Mouse (Mus musculus): ENCODE results near the gene Sprr2a2. TPM values are rescaled to one million over a fixed set of nuclear protein-coding genes. Genes with fewer than 3 reads are reported as not detected.
"Not testable (repeated sequence)": the region's sequence is repeated elsewhere in the genome, so short reads cannot be mapped to it uniquely, and the experiment has no call there.

The Sprr2a2 gene
- polyA plus RNA-seq, 1 experiment from 2014 or later: 0.09 TPM

DNA sequence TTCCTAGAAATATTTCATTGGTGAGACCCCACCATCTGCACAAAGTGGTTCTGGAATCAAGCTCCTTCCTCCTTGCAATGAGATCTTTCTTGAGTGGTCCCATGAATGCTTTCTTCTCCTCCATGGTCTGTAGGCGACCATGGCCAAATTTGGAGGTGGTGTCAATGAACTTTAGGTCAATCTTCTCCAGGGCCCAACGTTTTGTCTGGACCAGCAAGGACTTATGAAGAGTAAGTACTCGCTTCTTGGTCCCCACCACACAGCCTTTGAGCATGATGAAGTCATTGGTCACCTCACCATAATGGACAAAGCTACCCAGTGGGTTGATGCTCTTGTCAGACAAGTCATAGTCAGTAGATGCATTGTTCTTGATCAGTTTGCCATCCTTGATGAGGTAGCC is 11.7 kb downstream of the Sprr2a2 start:
- not testable (repeated sequence) for ATAC-seq

DNA sequence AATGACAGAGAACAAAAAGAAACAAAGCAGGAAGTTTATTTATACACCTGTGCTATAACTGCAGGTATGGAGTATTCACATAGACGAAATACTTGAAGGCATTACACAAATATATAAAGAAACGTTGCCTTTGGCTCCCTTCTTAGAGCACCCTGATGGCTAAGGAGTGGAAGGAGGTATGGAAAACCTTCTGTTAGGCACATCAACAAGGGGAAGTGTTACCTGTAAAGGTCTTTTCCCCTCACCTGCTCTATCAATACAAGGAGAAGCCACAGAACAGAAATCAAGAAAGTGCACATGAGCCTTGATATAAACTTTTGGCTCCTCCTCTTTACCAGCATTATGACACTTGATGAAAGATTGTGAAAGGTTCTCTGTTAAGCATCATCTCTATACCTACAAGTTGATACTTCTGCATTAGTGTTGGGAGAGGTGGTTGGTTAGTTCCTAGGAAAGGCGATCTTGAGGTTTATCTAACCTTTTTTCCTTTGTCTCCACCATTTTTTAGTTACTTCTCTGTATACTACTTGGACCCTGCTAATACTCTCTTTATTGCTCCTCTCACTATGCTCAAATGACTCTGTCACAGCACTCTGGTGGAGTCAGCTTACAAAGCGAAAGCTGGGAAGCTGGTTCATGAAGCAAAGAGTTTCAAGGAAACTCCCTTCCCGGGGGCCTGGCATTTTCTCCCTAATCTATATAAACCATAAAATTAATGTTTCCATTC is 20.9 kb downstream of the Sprr2a2 start:
- H3K9ac ChIP-seq (ENCODE audit: low read depth, low read length); H3K4me2 ChIP-seq (ENCODE audit: low read length); H3K27ac ChIP-seq (ENCODE audit: low read length); ATAC-seq; H3K27me3 ChIP-seq (ENCODE audit: control insufficient read depth, insufficient read depth, low read depth, low read length); H3K9me3 ChIP-seq (replicated peaks; ENCODE audit: control insufficient read depth, low read length, poor library complexity, severe bottlenecking); H3K4me1 ChIP-seq (ENCODE audit: control insufficient read depth, insufficient read depth, low read length); H3K36me3 ChIP-seq (ENCODE audit: control insufficient read depth, insufficient read depth, low read length); H3K4me3 ChIP-seq (ENCODE audit: low read depth, low read length): not testable (repeated sequence)
- WGBS: no CpG with 5 or more reads among the region's 5 CpGs

More for the DNA sequence above, 11.7 kb downstream of the Sprr2a2 start:
- H3K4me1 ChIP-seq (ENCODE audit: control insufficient read depth, insufficient read depth, low read length); H3K4me2 ChIP-seq (ENCODE audit: low read length); H3K9me3 ChIP-seq (replicated peaks; ENCODE audit: control insufficient read depth, low read length, poor library complexity, severe bottlenecking); H3K27ac ChIP-seq (ENCODE audit: low read length); H3K4me3 ChIP-seq (ENCODE audit: low read depth, low read length); H3K9ac ChIP-seq (ENCODE audit: low read depth, low read length); H3K27me3 ChIP-seq (ENCODE audit: control insufficient read depth, insufficient read depth, low read depth, low read length); H3K36me3 ChIP-seq (ENCODE audit: control insufficient read depth, insufficient read depth, low read length): not testable (repeated sequence)
- whole genome bisulfite sequencing: 76% methylated on average over 3 of the region's 3 CpGs

DNA sequence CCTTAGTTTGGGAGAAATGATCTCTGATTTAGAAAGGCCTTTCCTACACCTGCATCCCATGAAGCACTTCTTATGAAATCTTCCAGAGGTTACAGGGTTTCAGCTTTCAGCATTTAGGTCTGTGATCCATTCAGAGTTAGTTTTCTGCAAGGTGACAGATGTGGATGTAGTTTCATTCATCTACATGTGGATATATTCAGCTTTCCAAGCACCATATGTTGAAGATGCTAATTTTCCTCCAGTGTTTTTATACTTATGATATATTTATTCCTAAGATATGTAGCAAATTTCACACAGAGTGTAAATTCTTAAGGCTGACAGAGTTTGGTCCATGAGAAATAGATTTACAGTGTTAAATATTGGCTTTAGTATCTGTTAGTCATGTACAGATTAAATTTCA is 23.0 kb downstream of the Sprr2a2 start:
- not testable (repeated sequence) for H3K36me3 ChIP-seq (ENCODE audit: control insufficient read depth, insufficient read depth, low read length); H3K4me2 ChIP-seq (ENCODE audit: low read length)

DNA sequence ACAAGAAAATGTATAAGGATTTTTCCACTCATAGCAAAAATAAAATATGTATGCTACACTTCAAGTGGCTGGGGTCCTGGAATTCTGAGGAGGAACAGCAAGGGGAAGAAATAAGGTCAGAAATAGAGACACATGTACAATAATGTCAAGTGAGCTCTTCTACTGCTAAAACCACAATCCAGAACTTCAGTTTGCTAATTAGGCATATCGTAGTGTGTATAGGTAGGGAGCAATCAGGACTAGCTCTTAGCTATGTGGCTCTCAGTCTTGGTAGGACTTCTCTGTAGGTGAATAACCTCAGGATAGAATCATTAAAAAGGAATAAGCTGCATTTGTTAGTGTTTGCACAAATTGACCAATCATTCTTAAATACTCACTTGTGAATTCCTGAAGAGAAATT is 23.5 kb downstream of the Sprr2a2 start:
- H3K4me2 ChIP-seq (ENCODE audit: low read length); H3K4me3 ChIP-seq (ENCODE audit: low read depth, low read length); H3K27me3 ChIP-seq (ENCODE audit: control insufficient read depth, insufficient read depth, low read depth, low read length); H3K36me3 ChIP-seq (ENCODE audit: control insufficient read depth, insufficient read depth, low read length); H3K9me3 ChIP-seq (replicated peaks; ENCODE audit: control insufficient read depth, low read length, poor library complexity, severe bottlenecking); H3K9ac ChIP-seq (ENCODE audit: low read depth, low read length); H3K4me1 ChIP-seq (ENCODE audit: control insufficient read depth, insufficient read depth, low read length); H3K27ac ChIP-seq (ENCODE audit: low read length): not testable (repeated sequence)
- WGBS: no CpG with 5 or more reads among the region's 1 CpGs
- 0 out of 2 replicates have a peak, but pooled peaks have one; percentile 46 for ATAC-seq

More for the DNA sequence above, 23.0 kb downstream of the Sprr2a2 start:
- not testable (repeated sequence) for H3K4me3 ChIP-seq (ENCODE audit: low read depth, low read length); H3K4me1 ChIP-seq (ENCODE audit: control insufficient read depth, insufficient read depth, low read length); H3K9ac ChIP-seq (ENCODE audit: low read depth, low read length); H3K9me3 ChIP-seq (replicated peaks; ENCODE audit: control insufficient read depth, low read length, poor library complexity, severe bottlenecking); H3K27me3 ChIP-seq (ENCODE audit: control insufficient read depth, insufficient read depth, low read depth, low read length); ATAC-seq; H3K27ac ChIP-seq (ENCODE audit: low read length)

DNA sequence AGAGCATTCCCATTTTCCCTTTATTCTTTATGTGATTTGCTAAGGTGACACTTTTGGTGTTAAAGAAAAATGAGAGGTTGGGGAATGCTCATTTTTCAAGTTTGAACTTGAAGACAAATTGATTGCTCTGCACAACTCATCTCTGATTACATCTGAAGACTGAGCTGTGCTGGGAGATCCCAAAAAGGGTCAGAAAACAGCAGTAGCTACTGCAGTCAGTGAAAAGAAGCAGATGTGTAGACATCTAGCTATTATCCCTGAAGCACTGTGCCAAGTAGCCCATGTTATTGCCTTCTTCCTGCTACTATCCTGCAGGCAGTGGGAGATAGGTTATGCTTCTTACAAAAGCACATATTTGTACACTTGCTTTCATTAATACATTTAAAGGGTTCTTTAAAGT is 29.1 kb downstream of the Sprr2a2 start:
- H3K27me3 ChIP-seq (ENCODE audit: control insufficient read depth, insufficient read depth, low read depth, low read length): not testable (repeated sequence)

DNA sequence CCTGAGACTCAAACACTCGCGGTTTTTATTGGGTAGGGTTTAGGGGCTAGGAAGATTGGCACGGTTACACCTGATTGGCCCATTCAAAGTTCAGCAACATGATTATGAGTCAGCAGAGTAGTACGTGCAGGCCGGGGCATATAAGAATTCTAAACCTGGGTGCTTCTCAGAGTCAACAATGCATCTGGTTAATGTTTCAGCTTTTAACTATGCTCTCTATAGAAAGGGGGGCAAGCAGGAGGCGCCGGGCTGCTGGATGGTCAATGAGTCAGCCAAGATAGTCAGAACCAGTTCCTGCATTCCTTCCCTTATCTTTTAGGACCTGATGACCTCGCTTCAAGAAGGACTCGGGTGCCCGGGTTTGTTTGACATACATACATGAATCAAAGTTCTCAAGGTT is 30.5 kb downstream of the Sprr2a2 start:
- H3K4me1 ChIP-seq (ENCODE audit: control insufficient read depth, insufficient read depth, low read length); H3K27me3 ChIP-seq (ENCODE audit: control insufficient read depth, insufficient read depth, low read depth, low read length); H3K9ac ChIP-seq (ENCODE audit: low read depth, low read length); H3K36me3 ChIP-seq (ENCODE audit: control insufficient read depth, insufficient read depth, low read length); H3K4me2 ChIP-seq (ENCODE audit: low read length); H3K9me3 ChIP-seq (replicated peaks; ENCODE audit: control insufficient read depth, low read length, poor library complexity, severe bottlenecking); H3K4me3 ChIP-seq (ENCODE audit: low read depth, low read length); ATAC-seq; H3K27ac ChIP-seq (ENCODE audit: low read length): not testable (repeated sequence)
- WGBS: no CpG with 5 or more reads among the region's 10 CpGs

More for the DNA sequence above, 29.1 kb downstream of the Sprr2a2 start:
- not testable (repeated sequence) for H3K9ac ChIP-seq (ENCODE audit: low read depth, low read length); H3K4me1 ChIP-seq (ENCODE audit: control insufficient read depth, insufficient read depth, low read length); H3K9me3 ChIP-seq (replicated peaks; ENCODE audit: control insufficient read depth, low read length, poor library complexity, severe bottlenecking); H3K27ac ChIP-seq (ENCODE audit: low read length); H3K4me3 ChIP-seq (ENCODE audit: low read depth, low read length); H3K36me3 ChIP-seq (ENCODE audit: control insufficient read depth, insufficient read depth, low read length); H3K4me2 ChIP-seq (ENCODE audit: low read length)
- ATAC-seq: peak; percentile 25; the same call in 1 of the 2 replicates

DNA sequence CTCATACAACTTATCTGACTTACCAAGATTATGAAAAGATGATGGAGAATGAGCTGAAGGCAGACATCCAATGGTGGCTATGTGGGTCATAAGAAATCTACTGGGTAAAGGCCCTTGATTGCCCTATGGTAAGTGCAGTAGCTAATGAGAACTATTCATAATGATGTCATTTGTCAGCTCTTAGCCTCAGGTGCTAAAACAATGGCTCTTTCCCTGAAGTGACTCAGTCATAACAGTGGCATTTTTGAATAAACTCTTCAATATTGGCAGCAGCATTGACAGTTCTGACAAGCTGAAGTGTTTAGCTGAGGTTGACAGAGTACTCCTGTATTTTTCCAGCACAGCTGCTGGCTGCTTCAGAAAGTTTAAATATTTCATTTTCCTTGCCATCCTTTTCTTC is 32.8 kb downstream of the Sprr2a2 start:
- not testable (repeated sequence) for H3K9me3 ChIP-seq (replicated peaks; ENCODE audit: control insufficient read depth, low read length, poor library complexity, severe bottlenecking); H3K4me2 ChIP-seq (ENCODE audit: low read length); H3K36me3 ChIP-seq (ENCODE audit: control insufficient read depth, insufficient read depth, low read length); H3K27ac ChIP-seq (ENCODE audit: low read length); H3K4me3 ChIP-seq (ENCODE audit: low read depth, low read length); H3K9ac ChIP-seq (ENCODE audit: low read depth, low read length); H3K4me1 ChIP-seq (ENCODE audit: control insufficient read depth, insufficient read depth, low read length); H3K27me3 ChIP-seq (ENCODE audit: control insufficient read depth, insufficient read depth, low read depth, low read length)
- ATAC-seq: peak; percentile 36; the same call in 1 of the 2 replicates

DNA sequence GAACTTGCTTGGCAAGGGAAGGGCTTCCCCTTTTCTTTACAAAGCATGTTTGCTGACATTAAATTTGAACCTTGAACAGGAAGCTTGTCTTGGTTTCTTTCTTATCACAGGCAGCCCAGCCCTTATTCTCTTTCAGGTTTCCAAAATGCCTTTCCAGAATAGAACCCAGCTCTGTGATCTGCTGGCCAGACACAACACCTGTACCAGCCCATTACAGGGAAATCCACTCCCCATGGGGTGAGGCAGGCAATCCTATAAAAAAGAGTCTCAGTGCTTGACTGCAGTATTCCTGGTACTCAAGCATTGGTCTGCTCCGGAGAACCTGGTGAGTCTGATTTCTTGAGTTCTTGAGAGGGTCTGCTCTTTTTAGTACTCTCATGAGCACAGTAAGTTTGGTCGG is 34.7 kb downstream of the Sprr2a2 start:
- H3K27ac ChIP-seq (ENCODE audit: low read length); ATAC-seq; H3K36me3 ChIP-seq (ENCODE audit: control insufficient read depth, insufficient read depth, low read length); H3K9me3 ChIP-seq (replicated peaks; ENCODE audit: control insufficient read depth, low read length, poor library complexity, severe bottlenecking); H3K27me3 ChIP-seq (ENCODE audit: control insufficient read depth, insufficient read depth, low read depth, low read length); H3K4me2 ChIP-seq (ENCODE audit: low read length); H3K4me3 ChIP-seq (ENCODE audit: low read depth, low read length); H3K4me1 ChIP-seq (ENCODE audit: control insufficient read depth, insufficient read depth, low read length); H3K9ac ChIP-seq (ENCODE audit: low read depth, low read length): not testable (repeated sequence)
- WGBS: 88% methylated on average over 1 of the region's 2 CpGs

DNA sequence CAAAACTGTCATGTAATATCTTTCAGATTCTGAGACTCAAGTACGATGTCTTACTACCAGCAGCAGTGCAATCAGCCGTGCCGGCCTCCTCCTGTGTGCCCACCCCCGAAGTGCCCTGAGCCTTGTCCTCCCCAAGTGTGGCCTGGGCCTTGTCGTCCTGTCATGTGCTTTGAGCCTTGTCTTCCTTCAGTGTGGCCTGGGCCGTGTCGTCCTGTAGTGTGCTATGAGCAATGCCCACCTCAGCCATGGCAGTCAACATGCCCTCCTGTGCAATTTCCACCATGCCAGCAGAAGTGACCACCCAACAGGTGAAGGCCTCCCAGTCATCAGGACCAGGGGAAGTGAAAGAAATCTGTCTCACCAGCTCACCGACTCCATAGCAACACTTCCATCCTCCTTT is 38.1 kb downstream of the Sprr2a2 start:
- not testable (repeated sequence) for H3K27ac ChIP-seq (ENCODE audit: low read length); H3K4me2 ChIP-seq (ENCODE audit: low read length); H3K36me3 ChIP-seq (ENCODE audit: control insufficient read depth, insufficient read depth, low read length); H3K27me3 ChIP-seq (ENCODE audit: control insufficient read depth, insufficient read depth, low read depth, low read length); H3K4me3 ChIP-seq (ENCODE audit: low read depth, low read length); H3K9me3 ChIP-seq (replicated peaks; ENCODE audit: control insufficient read depth, low read length, poor library complexity, severe bottlenecking); H3K9ac ChIP-seq (ENCODE audit: low read depth, low read length); H3K4me1 ChIP-seq (ENCODE audit: control insufficient read depth, insufficient read depth, low read length)
- peak; percentile 47; the same call in 1 of the 2 replicates for ATAC-seq
- no CpG with 5 or more reads among the region's 8 CpGs for WGBS
